Mouse (Mus musculus) lung, embryonic 16.5 days (tissue): ENCODE results near the gene Steap1. TPM values are rescaled to one million over a fixed set of nuclear protein-coding genes. Genes with fewer than 3 reads are reported as not detected.

ENCODE experiments used
- ATAC-seq: fragments of 200-750 bp; cut with Nextera tagmentation; 2 replicates; pipeline ENCODE4 v1.8.0; 2017; ENCODE audit warnings: low read depth, mild to moderate bottlenecking, moderate library complexity
- H3K27ac ChIP-seq: fragments of 300-500 bp; sonication (generic); 2 replicates; pipeline ENCODE4 v1.5.1; 2014; ENCODE audit warnings: mild to moderate bottlenecking, control low read depth, low read length
- H3K27me3 ChIP-seq: fragments of 300-500 bp; sonication (generic); 2 replicates; pipeline ENCODE4 v1.6.1; 2014; ENCODE audit warnings: low read depth, low read length, mixed read lengths; ENCODE audit not compliant: control insufficient read depth, insufficient read depth
- H3K36me3 ChIP-seq: fragments of 300-500 bp; sonication (generic); 2 replicates; pipeline ENCODE4 v1.6.1; 2014; ENCODE audit warnings: low read length; ENCODE audit not compliant: control insufficient read depth, insufficient read depth
- H3K4me1 ChIP-seq: fragments of 300-500 bp; sonication (generic); replicated peaks from 2 replicates; pipeline ENCODE4 v1.6.1; 2014; ENCODE audit warnings: low read length, mixed read lengths; ENCODE audit not compliant: control insufficient read depth, insufficient read depth
- H3K4me2 ChIP-seq: fragments of 300-500 bp; sonication (generic); 2 replicates; pipeline ENCODE4 v1.6.1; 2014; ENCODE audit warnings: low read depth, low read length, control low read depth
- H3K4me3 ChIP-seq: fragments of 300-500 bp; sonication (generic); 2 replicates; pipeline ENCODE4 v1.5.1; 2014; ENCODE audit warnings: mild to moderate bottlenecking, low read length, control low read depth
- H3K9ac ChIP-seq: fragments of 300-500 bp; sonication (generic); 2 replicates; pipeline ENCODE4 v1.6.1; 2014; ENCODE audit warnings: low read length, control low read depth
- H3K9me3 ChIP-seq: fragments of 300-500 bp; sonication (generic); 2 replicates; pipeline ENCODE4 v1.6.1; 2016; ENCODE audit warnings: low read length; ENCODE audit not compliant: control insufficient read depth
- WGBS: fragments of 180-500 bp; shearing (Covaris S2); extraction: QIAGEN DNeasy Blood & Tissue Kit; methylation state at CpG from one replicate; pipeline ENCODE4 v1.1.7; 2014; 5-methylcytosine and 5-hydroxymethylcytosine counted together
- polyA plus RNA-seq: library from polyadenylated mRNA; unstranded; fragments of >200 nt; fragmentation: Nextera tagmentation; extraction: Ambion mirVana; gene quantifications from 2 replicates; pipeline ENCODE4 v1.2.1, GENCODE M21; 2015

Gene Steap1
- 2.0 and 3.3 TPM in 2 replicates for polyA plus RNA-seq

DNA sequence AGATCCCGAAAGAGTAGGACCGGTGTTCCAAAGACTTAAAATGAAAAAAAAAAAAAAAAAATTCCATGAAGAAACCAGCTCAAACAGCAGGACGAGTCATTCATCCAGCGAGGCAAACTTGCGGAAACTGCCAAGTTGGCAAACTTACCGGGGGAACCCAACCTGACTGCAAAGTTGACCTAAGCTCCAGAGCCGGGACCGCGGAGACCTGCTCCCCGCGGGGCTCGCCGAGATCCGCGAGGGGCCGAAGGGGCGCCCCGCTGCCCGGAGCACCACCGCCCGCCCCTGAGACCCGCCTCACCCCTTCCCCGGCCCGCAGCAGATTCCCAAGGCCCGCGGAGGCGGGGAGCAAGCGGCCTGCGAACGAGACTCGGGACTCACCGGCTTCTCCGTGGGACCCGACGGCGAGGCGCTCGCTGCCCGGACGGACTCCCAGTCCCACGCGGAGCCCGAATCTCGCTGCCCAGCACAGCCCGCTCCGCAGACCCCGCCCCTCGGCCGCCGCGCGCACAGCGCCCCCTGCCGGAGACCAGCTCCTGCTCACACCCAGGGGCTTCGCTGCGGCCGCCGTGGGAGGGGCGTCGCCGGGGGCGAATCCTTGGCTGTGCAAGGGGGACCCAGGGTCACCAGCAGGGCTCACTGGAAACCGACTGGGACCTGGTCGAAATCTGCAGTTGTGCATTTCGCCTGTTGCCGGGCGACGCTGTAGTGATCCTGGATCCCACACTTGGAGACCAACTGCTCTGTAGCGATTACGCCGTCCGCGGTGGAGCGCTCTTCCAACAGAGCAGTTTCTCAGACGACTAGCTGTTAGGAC lies at the start of gene Steap1:
Gene Steap1, minus strand, starts transcription at position 461 of the 817 bp plus-strand sequence.
- peak within 1 kb of the TSS; percentile 100 for H3K4me2 ChIP-seq
- H3K27me3 ChIP-seq, result peaks cover 7% of the 10 kb centered on the region
- peaks cover 3% of the 10 kb centered on the region for H3K4me1 ChIP-seq
- H3K27ac ChIP-seq, result no peak within 1 kb of the TSS
- ATAC-seq, result peak; percentile 95
- WGBS, result under 1% methylated on average over 60 of the region's 75 CpGs
- no peaks in the 10 kb centered on the region for H3K9me3 ChIP-seq
- no peaks in the 10 kb centered on the region for H3K36me3 ChIP-seq
- H3K4me3 ChIP-seq, result peak within 1 kb of the TSS; percentile 69
- H3K9ac ChIP-seq, result peak within 1 kb of the TSS; percentile 78

DNA sequence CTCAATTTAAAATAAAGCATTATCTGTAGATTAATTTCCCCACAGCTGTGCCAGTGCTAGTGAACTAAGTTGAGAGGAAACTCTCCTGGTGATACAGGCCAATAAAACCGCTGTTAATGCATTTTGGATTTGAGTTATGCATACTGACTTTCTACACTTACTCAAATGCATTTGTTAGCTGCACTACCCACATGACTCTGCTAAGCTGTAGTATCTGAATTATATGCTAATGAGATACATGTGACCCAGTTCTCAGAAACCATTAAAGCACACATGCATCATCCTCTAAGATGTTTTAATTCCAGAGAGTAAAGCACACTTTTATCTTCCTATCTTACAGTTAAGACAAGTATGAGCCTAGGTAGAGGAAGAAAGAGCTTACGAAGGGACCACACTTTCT lies 38.0 kb upstream of the Steap1 start:
- H3K27me3 ChIP-seq, result no peaks in the 10 kb centered on the region
- no peak overlapping the region for H3K4me2 ChIP-seq
- no peaks in the 10 kb centered on the region for H3K4me1 ChIP-seq
- H3K9me3 ChIP-seq, result no peaks in the 10 kb centered on the region
- no peak overlapping the region for H3K9ac ChIP-seq
- 70% methylated on average over 2 of the region's 2 CpGs for WGBS
- no peak overlapping the region for H3K27ac ChIP-seq
- H3K36me3 ChIP-seq, result no peaks in the 10 kb centered on the region
- H3K4me3 ChIP-seq, result no peak overlapping the region
- ATAC-seq, result no peak

DNA sequence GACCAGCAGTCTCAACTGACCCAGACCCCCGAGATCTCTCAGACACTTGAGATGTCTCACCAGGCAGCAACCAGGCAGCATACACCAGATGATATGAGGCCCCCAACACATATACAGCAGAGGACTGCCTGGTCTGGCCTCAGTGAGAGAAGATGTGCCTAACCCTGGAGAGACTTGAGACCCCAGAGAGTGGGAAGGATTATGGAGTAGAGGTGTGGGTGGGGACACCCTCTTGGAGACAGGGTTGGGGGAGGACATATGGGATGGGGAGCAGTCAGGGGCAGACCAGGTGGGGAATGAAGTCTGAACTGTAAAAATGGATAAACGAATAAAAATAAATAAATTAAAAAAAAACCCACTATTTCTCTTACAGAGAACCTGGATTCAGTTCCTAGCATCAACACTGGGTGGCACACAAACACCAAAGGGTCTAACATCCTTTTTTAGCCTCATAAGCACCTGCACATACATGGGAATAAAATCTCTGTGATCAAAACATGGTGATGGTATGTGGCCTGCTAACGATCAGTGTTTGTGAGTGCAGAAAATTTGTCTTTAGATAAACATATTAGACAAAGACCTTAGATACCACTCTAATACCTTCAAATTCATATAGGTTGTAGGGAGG lies 7.4 kb upstream of the Steap1 start:
- H3K4me3 ChIP-seq, result no peak overlapping the region
- H3K27me3 ChIP-seq, result peaks cover 2% of the 10 kb centered on the region; the same call in 1 of the 2 replicates
- no peaks in the 10 kb centered on the region for H3K9me3 ChIP-seq
- no peak for ATAC-seq
- WGBS, result 51% methylated on average over 3 of the region's 3 CpGs
- no peaks in the 10 kb centered on the region for H3K36me3 ChIP-seq
- no peaks in the 10 kb centered on the region for H3K4me1 ChIP-seq
- H3K27ac ChIP-seq, result no peak overlapping the region
- H3K4me2 ChIP-seq, result no peak overlapping the region
- H3K9ac ChIP-seq, result no peak overlapping the region

DNA sequence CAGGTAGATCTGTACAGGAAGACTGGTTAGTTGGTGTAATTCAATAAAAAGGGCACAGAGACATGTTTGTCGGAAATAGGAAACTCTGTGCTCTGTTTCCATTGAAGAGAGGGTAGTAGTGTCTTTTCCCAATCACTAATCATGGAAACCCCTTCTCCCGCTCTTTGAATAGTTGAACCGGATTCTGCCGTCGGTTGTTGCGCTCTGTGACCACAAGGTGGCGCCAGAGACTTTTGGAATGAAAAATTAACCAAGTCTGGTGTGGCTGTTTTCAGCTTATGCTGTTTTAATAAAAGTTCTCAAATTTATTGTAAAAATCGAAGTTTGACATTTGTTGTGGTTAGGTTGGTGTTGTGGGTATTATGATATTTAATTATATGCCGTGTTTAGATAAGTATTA lies 5.9 kb upstream of the Steap1 start:
- no peak for ATAC-seq
- 3% methylated on average over 9 of the region's 9 CpGs for WGBS
- no peak overlapping the region for H3K4me3 ChIP-seq

DNA sequence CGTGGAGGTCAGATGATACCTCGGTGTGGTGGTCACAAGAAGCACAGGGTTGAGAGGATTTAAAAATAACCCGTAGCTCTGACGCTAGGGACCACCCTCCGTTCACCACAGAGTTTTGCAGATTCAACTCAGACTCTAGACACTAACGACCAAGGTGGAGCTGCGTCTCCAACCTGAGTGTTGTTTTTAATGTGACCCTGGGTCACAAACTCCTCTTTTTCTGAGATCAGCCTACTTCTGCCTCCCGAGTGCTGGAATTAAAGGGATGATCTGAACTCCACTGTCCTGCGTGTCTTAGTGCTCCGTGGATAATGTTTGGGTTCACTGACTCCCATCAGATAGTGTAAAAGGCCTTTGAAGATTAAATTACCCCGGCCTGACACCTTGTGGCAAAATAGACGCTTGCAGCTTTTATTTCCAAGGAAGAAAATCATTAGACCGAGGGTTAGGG lies 671 bp upstream of the Steap1 start:
- ATAC-seq, result peak; percentile 65
- Histone ChIP-seq H3K27ac (no peak overlapping the region), H3K27me3 (peaks cover 7% of the 10 kb centered on the region), H3K4me3 (peak overlapping the region; percentile 69), H3K36me3 (no peaks in the 10 kb centered on the region), H3K4me2 (peak overlapping the region; percentile 100), H3K9me3 (no peaks in the 10 kb centered on the region), H3K4me1 (peaks cover 3% of the 10 kb centered on the region), H3K9ac (peak overlapping the region; percentile 78)
- WGBS, result 1% methylated on average over 13 of the region's 13 CpGs

More for the DNA sequence above, 5.9 kb upstream of the Steap1 start:
- H3K36me3 ChIP-seq, result no peaks in the 10 kb centered on the region
- H3K27me3 ChIP-seq, result peaks cover 2% of the 10 kb centered on the region; the same call in 1 of the 2 replicates
- H3K9ac ChIP-seq, result no peak overlapping the region
- H3K27ac ChIP-seq, result no peak overlapping the region
- H3K4me2 ChIP-seq, result no peak overlapping the region
- H3K9me3 ChIP-seq, result no peaks in the 10 kb centered on the region
- H3K4me1 ChIP-seq, result no peaks in the 10 kb centered on the region

DNA sequence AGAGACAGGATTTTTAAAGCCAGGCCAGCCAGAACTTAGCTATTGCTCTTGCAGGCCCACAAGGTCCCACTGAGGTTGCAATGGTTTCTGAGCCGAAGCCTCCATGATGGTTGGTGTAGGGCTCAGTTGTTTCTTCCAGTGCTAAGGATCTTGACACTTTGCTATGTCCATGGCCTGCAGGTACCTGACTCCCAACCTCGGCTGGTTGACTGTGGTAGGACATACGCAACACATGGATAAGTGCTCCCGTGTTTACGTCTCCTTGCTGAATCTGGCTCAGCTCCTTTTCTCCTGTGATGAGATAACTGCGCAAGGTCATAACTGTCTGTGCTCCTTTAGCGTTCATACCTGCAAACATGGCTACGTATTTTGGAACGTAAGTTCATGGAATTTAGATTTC lies 14.7 kb downstream of the Steap1 start:
- Histone ChIP-seq H3K9ac (no peak overlapping the region), H3K4me1 (no peaks in the 10 kb centered on the region), H3K9me3 (no peaks in the 10 kb centered on the region), H3K4me2 (no peak overlapping the region), H3K27ac (no peak overlapping the region), H3K36me3 (no peaks in the 10 kb centered on the region), H3K4me3 (no peak overlapping the region), H3K27me3 (no peaks in the 10 kb centered on the region)
- no peak for ATAC-seq
- 91% methylated on average over 9 of the region's 9 CpGs for WGBS

DNA sequence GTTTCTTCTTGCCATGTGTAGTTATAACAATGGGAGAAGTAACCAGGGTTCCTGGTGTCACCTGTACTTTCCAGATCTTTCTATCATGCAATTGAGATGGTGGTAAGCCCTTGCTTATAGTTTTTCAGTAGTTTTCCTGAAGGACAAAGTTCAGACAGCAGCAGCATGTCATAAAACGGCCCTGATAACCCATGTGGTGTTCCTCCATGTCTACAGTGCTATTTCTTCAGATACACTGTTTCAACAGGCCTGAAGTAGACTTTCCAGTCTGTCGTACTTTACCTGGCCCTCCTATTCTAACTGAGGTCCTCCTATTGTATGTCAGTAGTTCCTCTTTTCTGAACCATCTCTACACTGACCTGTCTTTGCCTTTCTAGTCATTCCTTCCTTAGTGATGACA lies 16.3 kb downstream of the Steap1 start:
- Histone ChIP-seq H3K27ac (no peak overlapping the region), H3K9ac (no peak overlapping the region), H3K9me3 (no peaks in the 10 kb centered on the region), H3K36me3 (no peaks in the 10 kb centered on the region), H3K4me1 (no peaks in the 10 kb centered on the region), H3K4me2 (no peak overlapping the region), H3K27me3 (no peaks in the 10 kb centered on the region), H3K4me3 (no peak overlapping the region)
- no peak for ATAC-seq
- 69% methylated on average over 2 of the region's 2 CpGs for WGBS

DNA sequence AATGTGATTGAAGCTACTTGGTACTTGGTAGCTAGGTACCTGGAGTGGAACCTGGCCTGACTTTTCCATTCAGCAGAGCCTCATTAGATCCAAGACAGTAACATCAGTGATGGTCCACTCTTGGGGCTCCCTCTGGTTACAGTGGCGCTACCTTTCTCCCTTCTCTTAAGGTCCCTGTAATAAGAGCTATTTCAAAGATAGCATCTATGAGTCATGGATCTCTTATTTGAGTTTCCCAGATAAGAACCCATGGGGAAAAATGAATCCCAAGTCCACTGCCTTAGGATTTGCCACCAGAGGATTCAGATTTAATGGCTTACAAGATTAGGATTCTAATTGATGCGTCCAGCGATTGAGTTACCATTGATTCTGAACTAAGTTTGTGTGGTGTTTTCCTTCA lies 16.9 kb downstream of the Steap1 start:
- Histone ChIP-seq H3K4me2 (no peak overlapping the region), H3K4me1 (no peaks in the 10 kb centered on the region), H3K9ac (no peak overlapping the region), H3K36me3 (no peaks in the 10 kb centered on the region), H3K27ac (no peak overlapping the region), H3K9me3 (no peaks in the 10 kb centered on the region), H3K4me3 (no peak overlapping the region), H3K27me3 (no peaks in the 10 kb centered on the region)
- no peak for ATAC-seq
- WGBS, result 94% methylated on average over 3 of the region's 3 CpGs

DNA sequence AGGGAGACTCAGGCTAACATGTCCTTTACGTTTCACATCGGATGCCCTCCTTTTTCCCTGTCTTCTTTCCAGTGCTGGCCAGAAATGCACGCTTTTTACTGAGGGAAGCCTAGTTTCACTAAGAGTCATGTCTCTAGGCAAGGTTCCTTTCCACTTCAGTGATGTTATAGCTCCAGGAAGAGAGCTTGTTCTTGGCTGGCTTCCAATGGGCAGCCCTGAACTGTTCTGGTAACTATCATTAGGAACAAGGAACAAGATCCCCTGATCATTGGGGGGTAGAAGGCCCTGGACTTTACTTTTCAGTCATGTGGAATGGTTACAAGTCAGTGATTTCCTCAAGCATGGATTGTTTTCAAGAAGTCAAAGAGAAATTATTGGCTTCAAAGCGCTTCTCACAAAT lies 19.2 kb downstream of the Steap1 start:
- whole genome bisulfite sequencing, result 85% methylated on average over 4 of the region's 4 CpGs
- H3K9me3 ChIP-seq, result no peaks in the 10 kb centered on the region
- H3K4me1 ChIP-seq, result no peaks in the 10 kb centered on the region
- no peak overlapping the region for H3K4me2 ChIP-seq
- H3K27me3 ChIP-seq, result no peaks in the 10 kb centered on the region
- no peak overlapping the region for H3K9ac ChIP-seq
- no peak overlapping the region for H3K4me3 ChIP-seq
- H3K36me3 ChIP-seq, result no peaks in the 10 kb centered on the region
- no peak for ATAC-seq
- H3K27ac ChIP-seq, result no peak overlapping the region
